Mouse (Mus musculus) frontal cortex, adult 2 months (tissue): Measurements from ENCODE around the gene Gfral. TPM values are rescaled to one million over a fixed set of nuclear protein-coding genes. Genes with fewer than 3 reads are reported as not detected.

Experiments used
- DNase-seq, 2 experiments: peaks; one replicate each; pipeline ENCODE4 v3.0.0; 2022; ENCODE audit warnings: low spot score in 1 of 2; ENCODE audit errors: extremely low spot score in 1 of 2
- polyA plus RNA-seq: library from polyadenylated mRNA; depleted of rRNA; stranded (reverse); fragments of >200 nt; gene quantifications from 2 replicates; pipeline ENCODE4 v1.2.3, GENCODE M21; 2012; rRNA removed

Gene Gfral
- polyA plus RNA-seq, 1 experiment, result not detected

DNA sequence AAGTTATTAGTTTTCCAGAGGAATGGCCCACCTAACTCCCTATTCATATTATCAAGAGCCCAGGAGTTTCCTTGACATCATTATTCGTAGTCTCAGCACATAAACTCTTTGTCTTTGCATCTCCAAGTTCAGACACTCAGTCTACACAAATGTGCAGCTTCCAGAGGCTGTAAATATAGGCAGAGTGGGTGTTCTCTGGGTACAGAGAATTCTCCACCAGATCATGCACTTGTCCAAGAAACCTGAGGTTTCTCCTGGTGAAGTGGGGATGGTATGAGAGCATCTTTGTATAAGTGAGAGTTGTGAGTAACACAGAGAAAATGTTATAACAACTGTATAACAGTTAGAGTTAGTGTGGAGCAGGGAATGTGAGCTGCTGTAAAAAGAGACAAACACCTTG, 84.1 kb downstream of the Gfral start:
- DNase-seq, result peak in 1 of 2 experiments; percentile 4

DNA sequence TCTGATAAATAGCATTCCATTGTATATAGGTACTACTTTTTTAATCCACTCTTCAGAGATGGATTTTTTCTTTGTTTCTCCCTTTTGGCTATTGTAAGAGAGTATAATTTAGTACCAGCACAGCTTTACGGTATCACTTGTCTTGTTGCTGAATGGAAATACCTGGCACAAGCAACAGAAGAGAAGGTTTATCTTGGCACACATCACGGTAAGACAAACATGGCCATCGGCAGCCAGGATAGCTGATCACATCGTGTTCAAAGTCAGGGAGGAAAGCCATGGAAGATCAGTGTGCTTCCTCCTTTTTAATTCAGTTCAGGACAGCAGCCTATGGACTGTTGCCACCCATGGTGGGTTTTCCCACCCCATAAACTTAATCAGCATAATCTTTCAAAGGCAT, 89.2 kb downstream of the Gfral start:
- no peak for DNase-seq

DNA sequence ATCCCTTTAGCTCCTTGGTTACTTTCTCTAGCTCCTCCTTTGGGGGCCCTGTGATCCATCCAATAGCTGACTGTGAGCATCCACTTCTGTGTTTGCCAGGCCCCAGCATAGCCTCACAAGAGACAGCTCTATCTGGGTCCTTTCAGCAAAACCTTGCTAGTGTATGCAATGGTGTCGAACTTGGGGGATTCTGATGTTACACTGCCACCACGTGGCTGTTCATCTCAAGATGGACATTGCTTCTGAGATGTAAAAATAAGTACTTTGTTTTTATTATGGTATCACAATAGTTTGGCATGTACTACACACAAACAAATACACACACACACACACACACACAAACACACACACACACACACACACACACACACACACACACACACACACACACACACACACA, 90.6 kb downstream of the Gfral start:
- DNase-seq, result peak; percentile 20 to 75

Other genes starting within 250 kb of the Gfral start
- gene Hmgcll1, start 198.8 kb downstream of the Gfral start, polyA plus RNA-seq, result 16.1 and 17.6 TPM in 2 replicates
- gene Hcrtr2, start 110.2 kb upstream of the Gfral start, polyA plus RNA-seq, result 0.42 and 0.84 TPM in 2 replicates